Mouse (Mus musculus) activated CD4-positive, CD25-positive, alpha-beta regulatory T cell, adult 4 months (primary cell): ENCODE measurements around the gene Pbx2. TPM values are rescaled to one million over a fixed set of nuclear protein-coding genes. Genes with fewer than 3 reads are reported as not detected.
A peak's percentile ranks its signal among the peaks of the same experiment; 100 is the strongest.

Experiments used
- ATAC-seq: one replicate; pipeline ENCODE4 v1.8.0; 2017
- polyA plus RNA-seq, 2 experiments: library from polyadenylated mRNA; unstranded; fragments of 100-300 nt; shearing (Covaris generic); gene quantifications; one replicate each; pipeline ENCODE4 v1.2.1; 2017

Gene Pbx2
- polyA plus RNA-seq, 2 experiments from 2014 or later, result 8.5 to 10.2 TPM

GRCm38 (mm10) chr17:34604061-34604508 is 13.0 kb downstream of the Pbx2 start, which contains the start of gene Agpat1:
Gene Agpat1, plus strand, starts transcription at chr17:34604262.
- peak; percentile 73 for ATAC-seq

- ATAC-seq, result no peak
These were observed 13.6 kb downstream of the Pbx2 start for GRCm38 (mm10) chr17:34604511-34605237.

DNA sequence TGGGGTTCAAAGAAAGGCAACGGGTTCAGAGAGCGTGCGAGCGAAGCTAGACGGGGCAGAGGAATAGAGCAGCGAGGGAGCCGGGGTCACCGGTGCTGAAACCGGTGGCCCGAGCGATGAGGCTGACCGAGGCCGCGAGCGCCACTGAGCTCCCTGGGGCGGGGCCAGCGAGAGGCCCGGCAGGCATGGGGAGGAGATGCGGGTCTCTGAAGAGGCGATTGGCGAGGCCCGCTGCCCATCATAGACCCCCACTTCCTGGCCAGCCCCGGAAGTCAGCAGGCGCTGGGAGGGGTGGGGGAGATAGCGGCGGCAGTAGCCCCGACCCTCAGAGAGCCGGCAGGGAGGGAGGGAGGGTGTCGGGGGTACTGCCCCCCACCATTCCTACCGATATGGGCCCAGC is 14.5 kb downstream of the Pbx2 start:
- peak; percentile 13 for ATAC-seq

DNA sequence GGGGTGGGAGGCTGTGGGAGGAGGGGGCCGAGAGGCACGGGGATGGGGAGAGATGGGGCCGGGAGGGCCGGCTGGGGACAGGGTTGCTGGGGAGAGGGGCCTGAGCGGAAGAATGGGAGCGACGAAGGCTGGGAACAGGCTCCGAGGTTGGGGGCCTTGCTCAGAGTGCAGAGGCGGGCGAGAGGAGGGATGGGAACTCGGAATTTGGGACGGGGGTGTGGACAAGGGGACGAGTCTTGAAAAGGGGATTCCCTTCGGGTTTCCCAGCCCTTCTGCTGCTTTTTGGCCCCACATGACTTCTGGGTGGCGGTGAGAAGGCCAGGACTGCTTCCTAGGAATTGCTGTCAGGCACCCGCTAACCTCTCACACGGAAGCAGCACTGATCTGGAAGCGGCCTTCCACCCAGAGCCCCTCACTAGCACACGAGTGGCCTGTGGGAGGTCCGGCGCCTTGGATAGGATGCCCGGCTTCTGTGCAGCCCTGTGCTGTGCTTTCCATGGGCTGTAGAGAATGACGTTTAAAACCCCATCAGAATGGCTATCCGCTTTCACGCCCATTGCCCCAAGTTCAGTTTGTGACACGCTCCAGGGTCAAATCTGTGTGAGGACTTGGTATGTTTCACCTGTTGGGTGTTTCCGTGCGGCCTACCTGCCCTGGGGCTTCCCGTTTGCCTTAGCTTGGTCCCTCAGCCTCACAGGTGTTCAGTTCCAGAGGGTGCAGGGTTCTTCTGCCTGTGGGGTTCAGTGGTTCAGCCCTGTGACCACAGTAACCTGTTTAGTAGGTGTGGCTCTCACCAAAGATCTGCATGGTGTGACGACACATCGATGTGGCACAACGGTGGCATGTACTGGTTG is 15.3 kb downstream of the Pbx2 start:
- no peak for ATAC-seq

DNA sequence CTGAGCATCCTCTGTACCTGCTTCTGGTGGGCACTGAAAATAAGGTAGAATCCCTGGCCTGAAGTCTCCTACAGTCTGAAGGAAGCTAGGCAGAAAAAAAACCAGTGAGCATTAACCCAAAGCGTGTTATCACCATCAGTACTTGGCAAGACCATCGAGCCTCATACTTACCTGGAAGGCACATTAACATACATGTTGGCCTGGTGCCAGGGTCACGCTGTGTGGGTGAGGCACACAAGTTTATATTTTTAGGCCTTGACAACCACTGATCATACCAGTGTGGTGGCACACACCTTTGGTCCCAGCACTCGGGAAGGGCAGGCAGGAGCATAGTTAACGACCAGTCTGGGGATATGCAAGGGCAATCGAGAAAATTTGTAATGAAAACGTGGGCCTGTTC is 16.9 kb downstream of the Pbx2 start:
- ATAC-seq, result no peak

DNA sequence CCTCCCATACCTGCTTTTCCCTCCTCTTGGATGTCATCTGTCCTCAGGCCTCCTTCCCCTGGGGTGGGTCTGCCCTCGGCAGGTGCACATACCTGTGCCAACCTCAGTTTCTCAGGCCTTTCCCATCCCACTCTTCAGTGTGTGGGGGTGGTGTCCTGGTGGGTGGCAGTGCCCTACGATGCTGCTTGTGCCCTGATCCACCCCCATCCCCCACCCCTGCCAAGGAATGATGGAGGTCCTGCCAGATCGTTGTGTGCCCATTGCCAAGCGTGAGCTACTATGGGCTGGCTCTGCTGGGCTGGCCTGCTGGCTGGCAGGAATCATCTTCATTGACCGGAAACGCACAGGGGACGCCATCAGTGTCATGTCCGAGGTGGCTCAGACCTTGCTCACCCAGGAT is 20.0 kb downstream of the Pbx2 start:
- ATAC-seq, result no peak

DNA sequence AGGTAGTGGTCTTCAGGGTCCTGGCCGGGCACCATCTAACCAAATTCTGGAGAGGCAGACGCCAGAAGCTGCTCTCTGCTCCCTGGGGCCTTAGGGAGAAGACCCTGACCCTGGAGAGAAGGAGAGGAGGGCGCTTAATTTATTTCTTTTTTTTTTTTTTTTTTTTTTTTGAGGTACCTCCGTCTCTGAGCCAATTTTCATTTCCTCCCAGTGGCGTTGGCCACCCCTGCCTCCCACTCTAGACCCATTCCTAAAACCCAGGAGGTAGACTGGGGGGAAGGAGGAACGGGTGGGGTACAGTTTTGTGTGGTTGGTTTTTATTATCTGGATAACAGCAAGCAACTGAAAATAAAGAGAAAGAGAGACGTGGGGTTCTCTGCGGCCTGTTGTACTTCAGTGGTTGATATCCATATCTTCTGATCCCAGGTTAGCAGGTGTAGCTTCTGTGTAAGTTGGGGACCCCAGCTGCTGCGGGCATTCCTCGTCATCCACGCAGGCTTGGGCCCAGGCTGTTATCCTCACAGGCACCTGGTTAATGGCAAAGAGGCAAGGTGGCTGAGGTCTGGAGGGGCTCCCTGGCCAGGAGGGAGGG is 22.1 kb downstream of the Pbx2 start:
- no peak for ATAC-seq

DNA sequence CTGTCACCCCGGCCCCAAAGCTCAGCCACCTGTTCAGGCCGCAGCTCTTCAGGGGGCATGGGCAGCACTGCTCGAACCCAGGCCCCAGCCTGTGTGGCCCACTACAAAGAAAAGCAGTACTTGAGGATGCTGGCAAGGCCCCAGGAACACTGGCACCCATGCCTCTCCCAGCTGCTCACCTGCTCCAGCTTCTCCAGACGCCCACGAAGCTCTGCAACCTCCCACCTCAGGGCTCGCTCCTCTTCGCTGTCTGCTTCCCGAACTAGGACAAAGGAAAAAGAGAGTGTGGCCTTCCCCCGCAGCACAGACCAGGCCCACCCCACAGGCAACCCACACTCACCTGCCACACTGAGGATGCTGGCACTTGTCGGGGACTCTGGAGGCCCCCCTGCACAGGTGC is 22.8 kb downstream of the Pbx2 start:
- ATAC-seq, result no peak

GRCm38 (mm10) chr17:34615871-34616270 is 24.8 kb downstream of the Pbx2 start, which contains the start of gene Egfl8:
Gene Egfl8, minus strand, starts transcription at chr17:34615971.
- ATAC-seq, result no peak

DNA sequence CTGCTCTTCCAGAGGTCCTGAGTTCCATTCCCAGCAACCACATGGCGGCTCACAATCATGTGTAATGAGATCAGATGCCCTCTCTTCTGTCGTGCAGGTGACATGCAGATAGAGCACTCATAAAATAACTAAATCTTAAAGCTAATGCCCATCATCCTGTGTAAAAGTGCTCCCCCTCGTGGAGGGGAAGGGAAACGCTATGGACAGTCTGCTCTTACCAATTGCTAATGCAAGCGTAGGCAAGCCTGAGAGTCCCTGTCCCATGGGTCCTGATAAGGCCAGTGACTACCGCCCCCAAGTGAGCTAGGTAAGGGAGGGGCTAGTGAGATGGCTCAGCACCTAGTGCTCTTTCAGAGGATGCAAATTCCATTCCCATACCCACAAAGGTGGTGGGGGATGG is 27.9 kb downstream of the Pbx2 start:
- ATAC-seq, result no peak

DNA sequence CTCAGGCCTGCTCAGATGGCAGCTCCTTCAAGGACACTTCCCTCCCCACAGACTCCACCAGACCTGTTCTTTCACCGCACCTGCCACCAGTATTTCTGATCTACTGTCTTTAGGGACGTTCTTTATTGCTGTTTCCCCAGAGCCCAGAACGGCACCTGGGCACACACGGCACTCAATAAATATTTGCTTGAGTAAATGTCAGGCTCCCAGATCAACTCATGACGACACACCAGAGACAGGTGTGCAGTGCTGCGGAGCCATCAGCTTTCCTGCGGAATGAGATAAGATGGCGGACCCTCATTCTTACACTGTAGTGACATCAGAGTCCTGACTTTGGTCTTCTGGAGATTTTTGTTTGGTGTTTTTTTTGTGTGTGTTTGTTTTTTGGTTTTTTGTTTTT is 29.9 kb downstream of the Pbx2 start:
- no peak for ATAC-seq

- ATAC-seq, result no peak
These were observed 32.1 kb downstream of the Pbx2 start for GRCm38 (mm10) chr17:34623161-34623560.

DNA sequence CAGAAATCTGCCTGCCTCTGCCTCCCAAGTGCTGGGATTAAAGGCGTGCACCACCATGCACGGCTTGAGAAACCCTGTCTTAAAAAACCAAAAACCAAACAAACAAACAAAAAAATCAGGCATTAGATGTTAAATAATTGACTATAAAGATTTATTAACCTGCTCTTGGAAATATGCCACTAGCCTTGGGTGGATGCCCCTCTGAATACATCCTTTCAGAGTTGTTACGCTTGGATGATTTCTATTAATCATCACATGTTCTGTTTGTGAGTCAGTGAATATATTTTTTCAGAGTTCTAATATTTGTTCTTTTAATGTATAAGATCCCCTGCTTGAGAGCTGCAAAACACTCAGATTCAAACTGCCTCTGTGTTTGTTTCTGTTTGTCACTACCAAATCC is 33.9 kb downstream of the Pbx2 start:
- ATAC-seq, result no peak

DNA sequence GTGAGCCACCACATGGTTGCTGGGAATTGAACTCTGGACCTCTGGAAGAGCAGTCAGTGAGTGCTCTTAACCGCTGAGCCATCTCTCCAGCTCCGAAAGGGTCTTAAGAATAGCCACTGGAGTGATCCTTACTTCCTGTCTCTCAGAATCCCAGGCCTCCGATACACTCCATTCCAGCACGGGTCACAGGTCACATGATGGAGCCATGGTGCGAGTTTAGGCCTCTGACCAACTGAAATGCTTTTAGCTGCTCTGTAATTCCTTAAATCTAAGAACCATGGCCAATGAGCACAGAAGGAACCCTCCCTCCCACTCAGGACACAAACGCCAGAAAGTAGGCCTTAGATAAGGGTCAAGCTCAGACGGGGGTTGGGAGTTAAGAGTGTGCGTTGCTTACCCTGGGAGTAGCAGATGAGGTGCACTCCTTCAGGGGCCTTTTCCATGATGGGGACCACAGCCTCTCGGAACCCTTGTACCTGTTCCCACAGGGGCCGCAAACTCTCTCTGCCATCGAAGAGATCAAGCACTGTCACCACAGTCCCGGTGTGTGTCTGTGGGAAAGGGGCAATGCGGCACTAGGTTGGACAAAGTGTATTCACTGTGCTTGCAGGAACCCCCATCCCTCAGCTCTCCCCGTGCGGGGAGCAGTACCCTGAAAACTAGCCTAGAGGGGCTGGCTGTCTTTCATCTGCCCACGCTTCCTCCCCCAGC is 35.2 kb downstream of the Pbx2 start:
- ATAC-seq, result no peak

DNA sequence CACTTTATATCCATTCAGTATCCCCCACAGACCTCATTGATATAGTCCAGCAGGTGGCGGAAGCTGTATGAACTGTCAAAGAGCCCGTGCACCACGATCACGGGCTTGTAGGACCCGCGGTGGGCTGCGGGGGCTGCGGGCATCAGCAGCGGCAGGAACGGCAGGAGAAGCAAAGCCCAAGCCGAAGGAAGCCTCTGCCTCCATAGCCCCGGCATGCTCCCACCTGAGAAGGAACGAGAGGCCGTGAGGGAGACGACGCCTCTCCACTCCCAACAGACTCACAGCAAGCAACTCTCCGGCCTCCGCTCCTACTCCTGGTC is 35.7 kb downstream of the Pbx2 start:
- no peak for ATAC-seq

- peak; percentile 66 for ATAC-seq
These were observed 36.3 kb downstream of the Pbx2 start for GRCm38 (mm10) chr17:34627093-34627942.

GRCm38 (mm10) chr17:34627943-34628643 is 37.0 kb downstream of the Pbx2 start, which contains the start of gene Ppt2:
Gene Ppt2, minus strand, starts transcription at chr17:34628510.
- no peak for ATAC-seq

- ATAC-seq, result no peak
These were observed 37.5 kb downstream of the Pbx2 start for GRCm38 (mm10) chr17:34628644-34628967.

DNA sequence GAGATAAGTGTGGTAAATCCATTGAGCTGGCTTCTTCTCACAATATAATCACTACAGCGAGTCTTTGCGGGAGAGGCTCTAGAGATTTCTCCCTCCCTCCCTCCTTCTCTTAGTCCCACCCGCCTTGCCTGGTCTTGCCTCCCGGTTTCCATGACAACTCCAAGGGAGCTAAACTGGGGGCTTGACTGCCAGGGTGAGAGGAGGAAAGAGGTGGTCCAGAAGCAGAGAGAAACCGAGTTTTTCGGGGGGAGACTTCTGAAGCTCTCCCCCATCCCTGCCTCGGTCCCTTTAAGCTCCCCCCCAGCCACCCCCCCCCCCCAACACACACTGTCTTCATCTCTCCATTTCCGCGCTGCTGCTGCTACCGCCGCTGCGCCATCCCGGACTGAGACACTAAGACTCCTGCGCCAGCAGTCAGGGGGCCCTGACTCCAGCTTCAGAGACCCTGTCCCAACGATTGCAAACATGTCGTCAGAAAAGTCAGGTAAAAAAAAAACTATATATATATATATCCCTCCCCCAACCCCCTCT is 38.2 kb downstream of the Pbx2 start, which contains the start of gene Prrt1:
Gene Prrt1 (plus strand): TSS at position 313 of the 531 bp plus-strand sequence.
- no peak for ATAC-seq

- ATAC-seq, result peak; percentile 45
These were observed 38.9 kb downstream of the Pbx2 start for GRCm38 (mm10) chr17:34629796-34630603.
